Mouse (Mus musculus) brain, adult 2 months (tissue): ENCODE measurements around the gene Tbx1.
"Not testable (repeated sequence)": the region's sequence is repeated elsewhere in the genome, so short reads cannot be mapped to it uniquely, and the experiment has no call there.

Experiments
- DNase-seq: peaks from one replicate; pipeline ENCODE4 v3.0.0; 2011; ENCODE audit warnings: low read depth, low spot score

Gene Tbx1

GRCm38 (mm10) chr16:18554721-18555120 lies 35.8 kb downstream of the Tbx1 start:
- DNase-seq = no peak

DNA sequence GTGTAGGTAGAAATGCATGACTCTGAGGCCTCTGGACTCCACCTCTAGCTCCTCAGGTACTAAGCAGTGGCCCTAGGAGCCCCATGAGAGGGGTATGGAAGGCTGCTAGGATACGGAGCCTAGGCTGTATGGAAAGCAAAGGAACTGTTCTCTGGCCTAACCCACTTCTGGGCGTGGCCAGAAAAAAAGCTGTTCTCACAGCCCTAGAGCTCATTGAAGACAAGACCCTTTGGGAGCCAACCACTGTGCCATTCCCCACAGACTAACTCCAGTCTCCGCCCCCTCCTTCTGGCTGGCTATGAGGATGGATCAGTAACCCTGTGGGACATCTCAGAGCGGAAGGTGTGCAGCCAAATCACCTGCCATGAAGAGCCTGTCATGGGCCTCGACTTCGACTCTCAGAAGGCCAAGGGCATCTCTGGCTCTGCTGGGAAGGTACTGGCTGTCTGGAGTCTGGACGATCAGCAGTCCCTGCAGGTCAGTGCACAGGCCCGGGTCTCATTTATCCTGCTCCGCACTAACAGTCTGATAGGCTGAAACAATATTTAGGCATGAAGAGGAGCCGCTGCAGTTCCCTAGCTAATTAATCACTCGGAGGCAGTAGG lies 38.3 kb downstream of the Tbx1 start:
- DNase-seq = no peak

GRCm38 (mm10) chr16:18551604-18552003 lies 38.9 kb downstream of the Tbx1 start:
- DNase-seq = no peak

- peak; percentile 16 for DNase-seq
These were observed 42.6 kb downstream of the Tbx1 start for GRCm38 (mm10) chr16:18547891-18548290.

- DNase-seq = peak; percentile 64
These were observed 47.2 kb downstream of the Tbx1 start for GRCm38 (mm10) chr16:18543151-18543829.

GRCm38 (mm10) chr16:18539281-18539680 lies 51.2 kb downstream of the Tbx1 start:
- DNase-seq = no peak

GRCm38 (mm10) chr16:18537407-18537990 lies 53.0 kb downstream of the Tbx1 start:
- DNase-seq = no peak

- DNase-seq = not testable (repeated sequence)
These were observed 57.4 kb downstream of the Tbx1 start for GRCm38 (mm10) chr16:18533061-18533460.
